Mouse (Mus musculus) liver, embryonic 15.5 days (tissue): ENCODE data around the gene Uncx. TPM values are rescaled to one million over a fixed set of nuclear protein-coding genes. Genes with fewer than 3 reads are reported as not detected.
"Not testable (repeated sequence)": the region's sequence is repeated elsewhere in the genome, so short reads cannot be mapped to it uniquely, and the experiment has no call there.

Experiments used
- ATAC-seq: fragments of 200-750 bp; cut with Nextera tagmentation; 2 replicates; pipeline ENCODE4 v1.8.0; 2017; ENCODE audit warnings: moderate number of reproducible peaks, mild to moderate bottlenecking, moderate library complexity; ENCODE audit not compliant: insufficient read depth
- H3K27ac ChIP-seq: fragments of 300-500 bp; sonication (generic); replicated peaks from 2 replicates; pipeline ENCODE4 v1.5.1; 2015; ENCODE audit warnings: mild to moderate bottlenecking, inconsistent platforms
- H3K27me3 ChIP-seq: fragments of 300-500 bp; sonication (generic); 2 replicates; pipeline ENCODE4 v1.6.1; 2015; ENCODE audit warnings: mild to moderate bottlenecking, inconsistent platforms
- H3K36me3 ChIP-seq: fragments of 300-500 bp; sonication (generic); replicated peaks from 2 replicates; pipeline ENCODE4 v1.6.1; 2015; ENCODE audit warnings: moderate library complexity, mild to moderate bottlenecking, inconsistent platforms
- H3K4me1 ChIP-seq: fragments of 300-500 bp; sonication (generic); replicated peaks from 2 replicates; pipeline ENCODE4 v1.6.1; 2015; ENCODE audit warnings: inconsistent platforms
- H3K4me2 ChIP-seq: fragments of 300-500 bp; sonication (generic); 2 replicates; pipeline ENCODE4 v1.6.1; 2015; ENCODE audit warnings: moderate library complexity, mild to moderate bottlenecking, inconsistent platforms
- H3K4me3 ChIP-seq: fragments of 300-500 bp; sonication (generic); replicated peaks from 2 replicates; pipeline ENCODE4 v1.5.1; 2015; ENCODE audit warnings: mild to moderate bottlenecking, inconsistent platforms
- H3K9ac ChIP-seq: fragments of 300-500 bp; sonication (generic); 2 replicates; pipeline ENCODE4 v1.6.1; 2015; ENCODE audit warnings: moderate library complexity, mild to moderate bottlenecking, inconsistent platforms
- H3K9me3 ChIP-seq: fragments of 300-500 bp; sonication (generic); replicated peaks from 2 replicates; pipeline ENCODE4 v1.6.1; 2016; ENCODE audit warnings: inconsistent platforms
- WGBS: fragments of 180-500 bp; shearing (Covaris S2); methylation state at CpG from one replicate; pipeline ENCODE4 v1.1.7; 2015; ENCODE audit warnings: mixed read lengths; ENCODE audit not compliant: insufficient replicate concordance; 5-methylcytosine and 5-hydroxymethylcytosine counted together
- polyA plus RNA-seq: library from polyadenylated mRNA; unstranded; fragments of >200 nt; fragmentation: Nextera tagmentation; extraction: Ambion mirVana; gene quantifications from 2 replicates; pipeline ENCODE4 v1.2.1, GENCODE M21; 2015

Uncx gene
- polyA plus RNA-seq, 1 experiment from 2014 or later: not detected

DNA sequence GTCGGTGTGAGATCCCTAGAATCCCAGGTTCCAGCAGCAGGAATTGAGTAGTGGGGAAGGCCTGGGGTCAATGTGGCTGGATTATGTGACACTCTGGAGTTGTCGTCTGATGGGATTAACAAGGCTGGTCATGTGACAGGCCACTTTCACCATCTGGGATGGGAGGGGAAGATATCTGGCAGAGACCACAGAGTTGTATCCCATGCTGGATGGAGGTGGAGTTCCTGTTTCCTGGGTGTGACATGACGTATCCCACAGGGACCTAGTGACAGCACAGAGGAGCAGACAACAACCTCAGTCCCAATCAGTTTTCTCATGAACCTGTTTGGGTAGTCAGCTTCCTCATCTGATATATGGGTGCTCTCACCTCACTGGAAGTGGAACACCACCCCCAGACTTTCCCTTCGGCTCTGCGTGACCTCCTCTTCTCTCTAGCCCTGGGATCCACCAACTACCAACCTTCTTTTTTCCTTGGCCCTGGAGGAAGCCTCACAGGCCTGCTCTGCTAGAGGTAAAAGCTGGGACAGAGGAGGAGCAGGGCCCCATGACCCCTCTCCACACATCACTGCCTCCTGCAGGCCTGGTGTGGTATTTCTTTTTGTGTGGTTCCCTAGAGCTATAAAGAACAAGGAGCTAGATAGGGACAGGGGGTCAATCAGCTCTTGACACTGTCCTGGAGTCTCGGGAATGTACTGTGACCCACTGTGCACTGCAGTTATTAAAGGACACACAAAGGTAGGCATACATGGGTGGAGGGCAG is 23.5 kb downstream of the Uncx start:
- Histone ChIP-seq H3K4me3 (no peak overlapping the region), H3K4me2 (no peak overlapping the region), H3K4me1 (no peaks in the 10 kb centered on the region), H3K9me3 (no peaks in the 10 kb centered on the region), H3K9ac (no peak overlapping the region), H3K36me3 (no peaks in the 10 kb centered on the region), H3K27me3 (peaks cover 70% of the 10 kb centered on the region), H3K27ac (no peak overlapping the region)
- no peak for ATAC-seq
- 44% methylated on average over 6 of the region's 6 CpGs for WGBS

DNA sequence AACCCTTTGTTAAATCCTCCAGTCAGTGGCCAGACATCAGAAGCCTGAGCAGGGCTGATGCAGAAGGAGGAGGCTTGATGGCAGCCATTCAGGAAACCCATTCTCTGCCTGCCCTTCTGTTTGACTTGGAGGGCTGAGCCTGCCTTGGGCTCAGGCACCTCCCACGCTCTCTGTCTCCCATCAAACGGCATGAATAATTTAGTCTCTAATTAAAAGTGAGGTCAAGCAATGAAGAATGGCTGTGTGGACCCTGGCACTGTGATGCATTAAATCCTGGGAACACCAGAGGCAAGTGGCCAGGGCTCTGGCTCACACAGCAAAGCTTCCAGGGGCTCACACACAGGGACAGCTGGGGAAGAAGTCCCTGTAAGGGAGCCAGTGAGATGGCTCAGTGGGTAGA is 24.8 kb downstream of the Uncx start:
- no peak overlapping the region for H3K9ac ChIP-seq
- no peak overlapping the region for H3K27ac ChIP-seq
- no peak overlapping the region for H3K4me3 ChIP-seq
- no peaks in the 10 kb centered on the region for H3K4me1 ChIP-seq
- H3K4me2 ChIP-seq: no peak overlapping the region
- no peaks in the 10 kb centered on the region for H3K9me3 ChIP-seq
- peaks cover 63% of the 10 kb centered on the region for H3K27me3 ChIP-seq
- no peak for ATAC-seq
- no peaks in the 10 kb centered on the region for H3K36me3 ChIP-seq
- WGBS: 34% methylated on average over 2 of the region's 2 CpGs

DNA sequence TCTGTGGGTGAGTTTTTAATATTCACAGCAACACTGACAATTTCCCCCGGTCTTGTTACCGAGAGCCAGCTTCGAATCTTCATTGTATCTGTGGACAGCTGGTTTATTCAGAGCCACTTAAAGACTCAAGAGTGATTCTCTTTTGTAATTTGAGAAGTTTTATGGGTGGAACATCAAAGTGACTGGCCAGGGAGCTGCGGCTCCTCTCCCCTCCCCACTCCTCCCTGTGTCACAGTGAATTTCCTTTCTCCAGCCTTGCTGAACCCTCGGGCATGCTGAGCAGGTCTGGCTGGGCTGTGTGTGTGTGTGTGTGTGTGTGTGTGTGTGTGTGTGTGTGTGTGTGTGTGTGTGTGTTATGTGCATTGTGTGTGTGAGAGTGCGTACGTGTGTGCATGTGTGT is 29.2 kb downstream of the Uncx start:
- Histone ChIP-seq H3K36me3 (no peaks in the 10 kb centered on the region), H3K27me3 (peaks cover 26% of the 10 kb centered on the region), H3K27ac (no peak overlapping the region), H3K9me3 (no peaks in the 10 kb centered on the region), H3K4me1 (no peaks in the 10 kb centered on the region), H3K4me3 (no peak overlapping the region), H3K4me2 (no peak overlapping the region), H3K9ac (no peak overlapping the region)
- WGBS: 23% methylated on average over 7 of the region's 7 CpGs
- no peak for ATAC-seq

GRCm38 (mm10) chr5:139573606-139574311 is 30.5 kb downstream of the Uncx start:
- Histone ChIP-seq H3K36me3 (no peaks in the 10 kb centered on the region), H3K27ac (no peak overlapping the region), H3K9ac (no peak overlapping the region), H3K9me3 (no peaks in the 10 kb centered on the region), H3K4me2 (no peak overlapping the region), H3K4me1 (no peaks in the 10 kb centered on the region), H3K27me3 (peaks cover 24% of the 10 kb centered on the region), H3K4me3 (no peak overlapping the region)
- WGBS: 64% methylated on average over 7 of the region's 7 CpGs
- ATAC-seq: no peak

- H3K9me3 ChIP-seq: no peaks in the 10 kb centered on the region
- H3K36me3 ChIP-seq: no peaks in the 10 kb centered on the region
- H3K4me2 ChIP-seq: no peak overlapping the region
- H3K9ac ChIP-seq: no peak overlapping the region
- no peak for ATAC-seq
- H3K27ac ChIP-seq: no peak overlapping the region
- H3K4me3 ChIP-seq: no peak overlapping the region
- H3K4me1 ChIP-seq: no peaks in the 10 kb centered on the region
- WGBS: 54% methylated on average over 9 of the region's 9 CpGs
- H3K27me3 ChIP-seq: peaks cover 25% of the 10 kb centered on the region
Measured at GRCm38 (mm10) chr5:139575054-139575453, 31.8 kb downstream of the Uncx start.

DNA sequence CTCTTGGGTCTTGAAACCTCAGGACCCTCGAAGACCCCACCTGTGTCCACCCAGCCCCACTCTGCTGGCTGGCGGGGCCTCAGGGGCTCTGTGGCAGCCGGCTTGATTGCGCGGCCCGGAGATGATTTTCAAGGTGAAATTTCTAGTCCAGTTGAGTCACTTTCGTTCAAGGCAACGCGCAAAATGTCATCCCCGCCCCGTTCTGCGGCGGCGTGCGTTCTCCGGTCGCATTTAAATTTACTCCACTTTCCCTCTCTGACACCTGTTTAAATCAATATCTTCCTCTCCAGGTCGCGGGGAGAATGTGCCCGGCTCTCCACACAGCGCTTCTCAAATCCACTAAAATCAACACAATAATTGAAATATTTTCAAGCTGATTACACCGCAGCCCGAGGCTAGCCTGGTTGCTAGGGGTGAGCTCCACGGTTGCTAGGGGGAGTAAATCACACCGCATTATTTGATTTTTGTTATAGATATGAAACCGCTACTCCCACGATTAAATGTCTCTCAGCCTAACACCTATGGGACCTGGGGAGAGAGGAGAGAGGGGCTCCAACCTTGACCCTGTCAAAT is 37.0 kb downstream of the Uncx start:
- Histone ChIP-seq H3K4me1 (no peaks in the 10 kb centered on the region), H3K9ac (no peak overlapping the region), H3K36me3 (no peaks in the 10 kb centered on the region), H3K27ac (no peak overlapping the region), H3K4me2 (no peak overlapping the region), H3K4me3 (no peak overlapping the region), H3K9me3 (no peaks in the 10 kb centered on the region), H3K27me3 (peaks cover 69% of the 10 kb centered on the region)
- WGBS: 35% methylated on average over 27 of the region's 27 CpGs
- no peak for ATAC-seq

GRCm38 (mm10) chr5:139581308-139581868 is 38.1 kb downstream of the Uncx start:
- H3K36me3 ChIP-seq: no peaks in the 10 kb centered on the region
- no peak overlapping the region for H3K9ac ChIP-seq
- H3K4me1 ChIP-seq: no peaks in the 10 kb centered on the region
- no peak overlapping the region for H3K27ac ChIP-seq
- H3K4me2 ChIP-seq: no peak overlapping the region
- no peak for ATAC-seq
- no peak overlapping the region for H3K4me3 ChIP-seq
- no peaks in the 10 kb centered on the region for H3K9me3 ChIP-seq
- 8% methylated on average over 10 of the region's 10 CpGs for WGBS
- H3K27me3 ChIP-seq: peaks cover 80% of the 10 kb centered on the region

DNA sequence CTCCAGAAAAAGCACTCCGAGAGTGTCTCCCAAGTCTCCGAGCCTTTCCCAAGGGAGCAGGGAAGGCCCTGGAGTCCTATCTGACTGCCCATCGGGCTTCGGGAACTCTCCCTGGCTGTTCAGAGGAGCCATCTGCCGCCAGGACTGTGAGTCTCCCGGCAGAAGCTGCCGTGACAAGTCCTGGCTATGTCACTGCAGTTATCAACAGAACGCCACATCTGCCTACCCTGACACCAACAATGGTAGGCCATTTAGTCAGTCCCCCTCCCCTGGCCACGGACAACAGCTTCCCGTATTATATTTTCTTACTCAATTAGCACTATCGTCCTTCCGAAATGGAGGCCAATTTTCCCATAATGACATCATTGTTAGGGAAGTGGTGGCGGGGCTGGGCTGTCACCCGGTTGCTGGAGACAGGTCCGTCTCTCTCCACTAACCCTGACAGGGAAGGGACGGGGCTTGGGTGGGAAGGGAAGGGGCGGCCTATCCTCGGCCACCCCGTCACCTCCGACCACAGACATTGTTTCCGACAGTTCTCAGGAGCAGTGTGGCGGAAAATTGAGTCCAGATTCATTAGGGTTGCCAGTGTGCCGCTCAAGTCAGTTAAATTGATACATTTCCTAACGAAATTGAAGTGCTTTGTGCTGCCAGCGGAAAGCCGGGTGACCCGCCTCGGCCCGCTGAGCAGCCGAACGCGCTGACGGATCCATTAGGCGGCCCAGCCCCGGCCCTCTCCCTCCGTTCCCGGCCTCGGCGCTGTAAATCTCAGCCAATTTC is 41.9 kb downstream of the Uncx start:
- Histone ChIP-seq H3K36me3 (no peaks in the 10 kb centered on the region), H3K4me2 (no peak overlapping the region), H3K9me3 (no peaks in the 10 kb centered on the region), H3K27ac (no peak overlapping the region), H3K4me1 (no peaks in the 10 kb centered on the region), H3K27me3 (peaks cover 71% of the 10 kb centered on the region), H3K9ac (no peak overlapping the region), H3K4me3 (no peak overlapping the region)
- no peak for ATAC-seq
- 4% methylated on average over 39 of the region's 39 CpGs for WGBS

GRCm38 (mm10) chr5:139585748-139586060 is 42.4 kb downstream of the Uncx start:
- 10% methylated on average over 8 of the region's 8 CpGs for WGBS

DNA sequence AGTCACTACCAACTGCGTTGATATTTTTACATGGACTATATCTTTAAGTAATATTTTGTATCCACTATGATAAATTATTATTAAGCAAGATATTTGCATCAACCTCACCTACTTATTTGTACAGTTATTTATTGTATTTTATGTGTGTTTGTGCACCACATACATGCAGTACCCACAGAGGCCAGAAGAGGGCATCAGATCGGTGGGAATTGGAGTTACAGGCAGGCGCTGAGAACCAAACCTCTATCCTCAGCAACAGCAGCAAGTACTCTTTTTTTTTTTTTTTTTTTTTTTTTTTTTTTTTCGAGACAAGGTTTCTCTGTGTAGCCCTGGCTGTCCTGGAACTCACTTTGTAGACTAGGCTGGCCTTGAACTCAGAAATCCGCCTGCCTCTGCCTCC is 44.2 kb downstream of the Uncx start:
- H3K4me2 ChIP-seq, H3K27ac ChIP-seq, H3K9ac ChIP-seq, H3K36me3 ChIP-seq, H3K9me3 ChIP-seq, ATAC-seq, H3K4me3 ChIP-seq, H3K4me1 ChIP-seq: not testable (repeated sequence)
- H3K27me3 ChIP-seq: peaks cover 59% of the 10 kb centered on the region
- 58% methylated on average over 5 of the region's 5 CpGs for WGBS

More at GRCm38 (mm10) chr5:139585748-139586060, 42.4 kb downstream of the Uncx start:
- no peak for ATAC-seq
- Histone ChIP-seq H3K27ac (no peak overlapping the region), H3K9ac (no peak overlapping the region), H3K4me1 (no peaks in the 10 kb centered on the region), H3K4me3 (no peak overlapping the region), H3K9me3 (no peaks in the 10 kb centered on the region), H3K27me3 (peaks cover 65% of the 10 kb centered on the region), H3K36me3 (no peaks in the 10 kb centered on the region), H3K4me2 (no peak overlapping the region)
